Mouse (Mus musculus) kidney, postnatal 0 days (tissue): ENCODE measurements around the gene Galnt17. TPM values are rescaled to one million over a fixed set of nuclear protein-coding genes. Genes with fewer than 3 reads are reported as not detected.

Experiments used
- ATAC-seq: fragments of 200-750 bp; cut with Nextera tagmentation; replicated peaks from 2 replicates; pipeline ENCODE4 v1.8.0; 2017; ENCODE audit warnings: low read depth, moderate number of reproducible peaks, moderate TSS enrichment, moderate library complexity; ENCODE audit not compliant: low FRiP score
- DNase-seq: peaks from one replicate; pipeline ENCODE4 v3.0.0-alpha.2; 2016; ENCODE audit warnings: low spot score
- H3K27ac ChIP-seq: fragments of 300-500 bp; sonication (generic); 2 replicates; pipeline ENCODE4 v1.5.1; 2014; ENCODE audit warnings: mild to moderate bottlenecking
- H3K27me3 ChIP-seq: fragments of 300-500 bp; sonication (generic); 2 replicates; pipeline ENCODE4 v1.6.1; 2014; ENCODE audit warnings: low read length, mixed read lengths; ENCODE audit not compliant: insufficient read depth
- H3K36me3 ChIP-seq: fragments of 300-500 bp; sonication (generic); 2 replicates; pipeline ENCODE4 v1.6.1; 2014; ENCODE audit warnings: low read length, mixed read lengths; ENCODE audit not compliant: insufficient read depth
- H3K4me1 ChIP-seq: fragments of 300-500 bp; sonication (generic); replicated peaks from 2 replicates; pipeline ENCODE4 v1.6.1; 2014; ENCODE audit warnings: antibody characterized with exemption, low read length, mixed read lengths; ENCODE audit not compliant: insufficient read depth
- H3K4me2 ChIP-seq: fragments of 300-500 bp; sonication (generic); 2 replicates; pipeline ENCODE4 v1.6.1; 2014; ENCODE audit warnings: mild to moderate bottlenecking, low read length, moderate library complexity, mixed read lengths
- H3K4me3 ChIP-seq: fragments of 300-500 bp; sonication (generic); replicated peaks from 2 replicates; pipeline ENCODE4 v1.5.1; 2014; ENCODE audit warnings: low read depth, low read length
- H3K9ac ChIP-seq: fragments of 300-500 bp; sonication (generic); 2 replicates; pipeline ENCODE4 v1.6.1; 2014; ENCODE audit warnings: low read depth, low read length
- H3K9me3 ChIP-seq: fragments of 300-500 bp; sonication (generic); replicated peaks from 2 replicates; pipeline ENCODE4 v1.6.1; 2016; ENCODE audit warnings: low read length, inconsistent platforms, mixed read lengths
- CTCF ChIP-seq: IDR thresholded peaks from 2 replicates; pipeline ENCODE4 v1.5.1; 2016; ENCODE audit warnings: antibody characterized with exemption, low read depth, mild to moderate bottlenecking, moderate library complexity
- WGBS: fragments of 180-500 bp; shearing (Covaris S2); extraction: QIAGEN DNeasy Blood & Tissue Kit; methylation state at CpG from one replicate; pipeline ENCODE4 v1.1.7; 2014; 5-methylcytosine and 5-hydroxymethylcytosine counted together
- polyA plus RNA-seq: library from polyadenylated mRNA; unstranded; fragments of >200 nt; fragmentation: Nextera tagmentation; extraction: Ambion mirVana; gene quantifications from 2 replicates; pipeline ENCODE4 v1.2.1, GENCODE M21; 2015

Gene Galnt17
- polyA plus RNA-seq, 1 experiment from 2014 or later = 1.2 TPM

GRCm38 (mm10) chr5:130862302-130862701, 446.0 kb downstream of the Galnt17 start:
- Histone ChIP-seq H3K9me3 (no peaks in the 10 kb centered on the region), H3K4me3 (no peak overlapping the region), H3K4me1 (no peaks in the 10 kb centered on the region), H3K4me2 (no peak overlapping the region), H3K27ac (no peak overlapping the region), H3K27me3 (no peaks in the 10 kb centered on the region), H3K36me3 (no peaks in the 10 kb centered on the region), H3K9ac (no peak overlapping the region)
- ATAC-seq (no peak), DNase-seq (peak; percentile 74)
- TF ChIP-seq CTCF = peak; percentile 85
- WGBS = 61% methylated on average over 5 of the region's 5 CpGs

DNA sequence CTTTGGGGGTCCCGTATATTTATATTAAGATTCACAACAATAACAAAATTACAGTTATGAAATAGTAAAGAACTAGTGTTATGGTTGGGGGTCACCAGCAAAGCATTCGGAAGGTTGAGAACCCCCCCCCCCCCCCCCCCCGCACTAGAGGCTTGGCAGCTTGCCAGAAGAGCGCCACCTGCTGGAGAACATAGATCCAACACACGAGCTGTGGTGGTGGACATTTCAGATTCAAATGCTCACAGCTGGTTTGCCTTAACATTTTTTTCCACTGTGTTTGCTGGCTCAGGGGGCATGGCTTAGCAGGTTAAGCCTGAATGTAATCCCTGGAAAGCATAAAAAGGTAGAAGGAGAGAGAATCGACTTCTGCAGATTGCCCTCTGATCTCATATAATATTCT, 448.6 kb downstream of the Galnt17 start:
- ATAC-seq (no peak), DNase-seq (peak; percentile 14)
- no peaks in the 10 kb centered on the region for H3K4me1 ChIP-seq
- no peaks in the 10 kb centered on the region for H3K27me3 ChIP-seq
- H3K9me3 ChIP-seq = no peaks in the 10 kb centered on the region
- TF ChIP-seq CTCF = peak; percentile 52
- WGBS = 43% methylated on average over 5 of the region's 6 CpGs
- no peak overlapping the region for H3K4me2 ChIP-seq
- H3K36me3 ChIP-seq = no peaks in the 10 kb centered on the region
- H3K4me3 ChIP-seq = no peak overlapping the region
- H3K9ac ChIP-seq = no peak overlapping the region
- H3K27ac ChIP-seq = no peak overlapping the region

GRCm38 (mm10) chr5:130858706-130859105, 449.6 kb downstream of the Galnt17 start:
- Histone ChIP-seq H3K9ac (no peak overlapping the region), H3K4me1 (no peaks in the 10 kb centered on the region), H3K9me3 (no peaks in the 10 kb centered on the region), H3K27me3 (no peaks in the 10 kb centered on the region), H3K36me3 (no peaks in the 10 kb centered on the region), H3K27ac (no peak overlapping the region), H3K4me2 (no peak overlapping the region), H3K4me3 (no peak overlapping the region)
- no peak for TF ChIP-seq CTCF
- DNase-seq (no peak), ATAC-seq (no peak)
- WGBS = 86% methylated on average over 3 of the region's 3 CpGs

DNA sequence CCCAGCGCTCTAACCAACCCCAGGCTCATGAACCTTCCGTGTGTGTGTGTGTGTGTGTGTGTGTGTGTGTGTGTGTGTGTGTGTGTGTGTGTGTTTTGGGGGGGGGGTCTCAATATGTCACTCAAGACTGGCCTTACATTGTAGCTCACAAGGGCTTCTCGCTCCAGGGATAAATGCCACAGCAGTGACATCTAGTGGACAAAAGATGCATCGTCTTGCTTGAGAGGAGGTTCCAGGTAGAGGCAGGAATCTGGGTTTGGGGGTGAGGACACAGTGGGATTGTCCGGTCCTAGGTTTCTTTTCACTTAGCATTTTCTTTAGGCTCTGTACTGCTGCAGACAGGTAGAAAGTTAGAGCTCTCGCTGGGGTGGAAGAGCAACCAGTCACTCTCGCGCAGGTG, 450.1 kb downstream of the Galnt17 start:
- H3K36me3 ChIP-seq = no peaks in the 10 kb centered on the region
- TF ChIP-seq CTCF = peak; percentile 84
- H3K4me1 ChIP-seq = no peaks in the 10 kb centered on the region
- H3K27me3 ChIP-seq = no peaks in the 10 kb centered on the region
- H3K9ac ChIP-seq = no peak overlapping the region
- no peak overlapping the region for H3K4me2 ChIP-seq
- ATAC-seq (no peak), DNase-seq (peak; percentile 71)
- WGBS = 31% methylated on average over 8 of the region's 8 CpGs
- no peaks in the 10 kb centered on the region for H3K9me3 ChIP-seq
- H3K27ac ChIP-seq = no peak overlapping the region
- H3K4me3 ChIP-seq = no peak overlapping the region

GRCm38 (mm10) chr5:130854430-130854829, 453.9 kb downstream of the Galnt17 start:
- peaks cover 4% of the 10 kb centered on the region; the same call in 1 of the 2 replicates for H3K4me1 ChIP-seq
- WGBS = 78% methylated on average over 7 of the region's 7 CpGs
- no peak overlapping the region for H3K9ac ChIP-seq
- ATAC-seq = no peak
- DNase-seq = no peak
- no peak overlapping the region for H3K4me3 ChIP-seq
- H3K36me3 ChIP-seq = no peaks in the 10 kb centered on the region
- H3K27ac ChIP-seq = no peak overlapping the region
- no peaks in the 10 kb centered on the region for H3K27me3 ChIP-seq
- H3K9me3 ChIP-seq = no peaks in the 10 kb centered on the region
- no peak for TF ChIP-seq CTCF
- H3K4me2 ChIP-seq = no peak overlapping the region

- Histone ChIP-seq H3K4me3 (no peak overlapping the region), H3K4me1 (peaks cover 4% of the 10 kb centered on the region; the same call in 1 of the 2 replicates), H3K9me3 (no peaks in the 10 kb centered on the region), H3K27ac (no peak overlapping the region), H3K36me3 (no peaks in the 10 kb centered on the region), H3K9ac (no peak overlapping the region), H3K27me3 (no peaks in the 10 kb centered on the region), H3K4me2 (no peak overlapping the region)
- DNase-seq (peak; percentile 91), ATAC-seq (no peak)
- peak; percentile 100 for TF ChIP-seq CTCF
- 0% methylated on average over 10 of the region's 10 CpGs for WGBS
These were observed 454.9 kb downstream of the Galnt17 start for GRCm38 (mm10) chr5:130853371-130853770.

GRCm38 (mm10) chr5:130852182-130852581, 456.1 kb downstream of the Galnt17 start:
- H3K9ac ChIP-seq = 0 out of 2 replicates have a peak overlapping the region, but pooled peaks have one; percentile 3
- no peaks in the 10 kb centered on the region for H3K36me3 ChIP-seq
- TF ChIP-seq CTCF = no peak
- WGBS = 8% methylated on average over 9 of the region's 11 CpGs
- H3K4me1 ChIP-seq = peaks cover 4% of the 10 kb centered on the region; the same call in 1 of the 2 replicates
- ATAC-seq (no peak), DNase-seq (peak; percentile 23)
- H3K4me3 ChIP-seq = no peak overlapping the region
- H3K27ac ChIP-seq = no peak overlapping the region
- peak overlapping the region; percentile 45 for H3K4me2 ChIP-seq
- H3K9me3 ChIP-seq = no peaks in the 10 kb centered on the region
- H3K27me3 ChIP-seq = no peaks in the 10 kb centered on the region
